Mouse (Mus musculus): ENCODE results near the gene Stx3. TPM values are rescaled to one million over a fixed set of nuclear protein-coding genes. Genes with fewer than 3 reads are reported as not detected.
A peak's percentile ranks its signal among the peaks of the same experiment; 100 is the strongest.

Gene Stx3
- polyA plus RNA-seq, 1 experiment from 2014 or later = 6.4 TPM

DNA sequence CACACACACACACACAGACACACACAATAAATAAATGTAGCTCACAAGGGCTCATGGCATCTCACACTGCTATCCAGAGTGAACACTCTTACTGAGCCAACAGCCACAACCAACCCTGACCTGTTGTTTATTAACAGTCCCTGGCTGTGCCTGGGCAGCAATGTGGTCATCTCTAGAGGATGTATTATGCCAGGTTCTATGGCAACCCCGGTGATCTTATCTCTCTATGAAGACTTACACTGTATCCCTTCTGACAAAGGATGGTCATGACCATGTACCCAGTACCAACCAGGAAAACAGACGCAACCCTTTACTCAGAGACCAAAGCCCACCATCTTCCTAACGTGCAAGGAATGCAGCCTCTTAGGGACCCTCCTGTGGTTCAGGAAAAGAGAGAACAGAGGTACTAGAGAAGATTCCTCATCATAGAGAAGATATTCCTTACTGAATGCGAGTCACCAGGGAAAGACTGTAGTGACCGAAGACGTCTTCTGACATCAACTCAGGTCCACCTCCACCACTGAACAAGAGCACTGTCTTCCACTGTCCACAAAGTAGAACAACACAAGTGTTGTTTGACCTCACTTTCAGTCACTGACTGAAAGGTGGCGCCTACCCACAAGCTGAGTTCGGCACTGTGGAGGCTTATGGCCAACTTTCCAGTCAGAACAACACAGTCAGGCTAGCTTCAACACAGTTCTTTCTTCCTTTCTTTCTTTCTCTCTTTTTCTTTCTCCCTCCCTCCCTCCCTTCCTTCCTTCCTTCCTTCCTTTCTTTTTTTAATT lies 18.5 kb downstream of the Stx3 start:
- ATAC-seq (ENCODE audit: low read depth) = no peak

DNA sequence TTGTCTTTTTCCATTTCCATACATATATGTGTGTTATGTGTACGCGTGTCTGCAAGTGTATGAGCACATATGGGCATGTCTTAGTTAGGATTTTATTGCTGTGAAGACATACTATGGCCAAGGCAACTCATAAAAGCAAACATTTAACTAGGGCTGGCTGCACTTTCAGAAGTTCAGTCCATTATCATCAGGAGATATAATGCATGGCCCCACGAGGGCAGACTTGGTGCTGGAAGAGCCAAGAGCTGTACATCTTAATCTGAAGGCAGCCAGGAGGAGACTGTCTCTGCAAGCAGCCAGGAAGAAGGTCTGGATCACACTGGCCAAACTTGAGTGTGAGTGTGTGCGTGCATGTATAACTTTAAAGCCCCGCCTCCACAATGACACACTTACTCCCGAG lies 24.8 kb downstream of the Stx3 start:
- no peak for ATAC-seq (ENCODE audit: low read depth)
- Histone ChIP-seq H3K9me3 (no peaks in the 10 kb centered on the region), H3K9ac (no peak overlapping the region), H3K4me3 (no peak overlapping the region), H3K36me3 (no peaks in the 10 kb centered on the region), H3K4me2 (no peak overlapping the region), H3K27ac (replicated peaks) (no peak overlapping the region), H3K27me3 (no peaks in the 10 kb centered on the region), H3K4me1 (replicated peaks) (no peaks in the 10 kb centered on the region)
- 87% methylated on average over 6 of the region's 6 CpGs for WGBS

More for the DNA sequence above, 18.5 kb downstream of the Stx3 start:
- Histone ChIP-seq H3K9ac (no peak overlapping the region), H3K4me3 (no peak overlapping the region), H3K27ac (replicated peaks) (no peak overlapping the region), H3K36me3 (no peaks in the 10 kb centered on the region), H3K4me2 (no peak overlapping the region), H3K27me3 (no peaks in the 10 kb centered on the region), H3K4me1 (replicated peaks) (no peaks in the 10 kb centered on the region), H3K9me3 (no peaks in the 10 kb centered on the region)
- 86% methylated on average over 8 of the region's 8 CpGs for WGBS

DNA sequence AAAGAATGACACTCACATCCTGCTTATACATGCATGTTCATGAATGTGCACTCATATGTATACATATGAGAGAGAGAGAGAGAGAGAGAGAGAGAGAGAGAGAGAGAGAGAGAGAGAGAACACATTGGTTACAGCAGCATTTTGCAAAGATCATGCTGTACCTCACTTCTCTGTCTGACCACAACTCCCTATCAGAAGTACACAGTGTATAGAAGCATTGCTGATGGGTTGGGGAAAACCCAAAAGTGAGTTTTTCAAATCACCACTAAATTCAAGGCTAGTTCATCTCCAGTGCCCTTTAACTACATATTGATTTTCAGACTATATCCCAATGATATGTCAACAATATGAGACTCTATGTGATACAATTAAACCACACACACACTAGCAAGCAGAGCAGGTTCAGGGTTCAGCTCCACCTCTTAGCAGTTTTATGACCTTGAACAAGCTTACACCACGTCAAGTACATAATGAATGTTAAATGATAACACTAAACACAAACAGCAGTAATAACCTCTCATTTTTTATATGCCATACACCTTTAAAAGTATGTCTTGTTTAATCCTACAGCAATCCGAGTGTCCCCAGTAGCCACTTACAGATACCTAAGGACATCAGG lies 25.4 kb downstream of the Stx3 start:
- H3K4me3 ChIP-seq = no peak overlapping the region
- H3K4me1 ChIP-seq (replicated peaks) = no peaks in the 10 kb centered on the region
- no peaks in the 10 kb centered on the region for H3K27me3 ChIP-seq
- no peak overlapping the region for H3K27ac ChIP-seq (replicated peaks)
- WGBS = 73% methylated on average over 2 of the region's 2 CpGs
- ATAC-seq (ENCODE audit: low read depth) = no peak
- no peak overlapping the region for H3K4me2 ChIP-seq
- no peaks in the 10 kb centered on the region for H3K36me3 ChIP-seq
- H3K9ac ChIP-seq = no peak overlapping the region
- H3K9me3 ChIP-seq = no peaks in the 10 kb centered on the region

DNA sequence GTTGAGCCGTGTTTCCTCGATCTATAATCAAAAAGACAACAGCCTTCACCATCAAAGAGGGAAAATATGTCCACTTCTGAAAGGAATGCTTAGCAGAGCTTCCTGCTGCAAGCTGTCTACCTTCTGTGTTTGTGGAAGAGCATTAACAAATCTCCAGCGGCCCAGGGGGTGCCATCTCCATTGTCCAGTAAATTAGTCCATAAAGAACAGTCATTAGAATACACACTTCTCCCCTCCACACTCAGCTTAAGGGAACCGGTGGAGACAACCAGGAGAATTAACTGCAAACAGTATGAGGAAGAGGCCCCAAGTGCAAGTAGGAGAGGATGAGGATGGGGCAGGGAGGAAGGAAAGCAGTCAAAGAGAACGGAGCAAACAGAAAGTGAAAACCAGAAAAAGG lies 27.4 kb downstream of the Stx3 start:
- Histone ChIP-seq H3K9me3 (no peaks in the 10 kb centered on the region), H3K27me3 (no peaks in the 10 kb centered on the region), H3K4me3 (no peak overlapping the region), H3K4me2 (no peak overlapping the region), H3K9ac (no peak overlapping the region), H3K27ac (replicated peaks) (no peak overlapping the region), H3K4me1 (replicated peaks) (no peaks in the 10 kb centered on the region), H3K36me3 (no peaks in the 10 kb centered on the region)
- WGBS = 61% methylated on average over 5 of the region's 5 CpGs
- no peak for ATAC-seq (ENCODE audit: low read depth)

DNA sequence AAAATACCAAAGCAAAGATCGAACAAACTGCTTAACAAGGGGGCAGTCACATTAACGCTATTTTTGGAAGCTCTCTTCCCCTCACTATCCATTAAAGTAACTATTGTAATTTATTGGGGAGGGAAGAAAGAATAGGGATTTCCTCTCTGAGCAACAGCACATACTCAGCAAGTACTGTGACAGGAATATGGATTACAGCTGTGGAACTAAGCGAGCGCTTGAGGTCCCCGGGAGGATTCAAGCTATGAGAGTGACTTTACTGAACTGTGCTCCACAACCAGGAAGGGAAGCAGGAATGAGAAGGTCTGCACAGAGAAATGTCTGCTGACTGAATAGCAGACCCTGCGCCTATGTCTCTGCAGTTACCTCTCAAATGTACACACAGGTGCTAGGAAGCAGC lies 30.3 kb downstream of the Stx3 start:
- H3K4me2 ChIP-seq = no peak overlapping the region
- H3K9me3 ChIP-seq = no peaks in the 10 kb centered on the region
- H3K4me1 ChIP-seq (replicated peaks) = no peaks in the 10 kb centered on the region
- no peak overlapping the region for H3K4me3 ChIP-seq
- ATAC-seq (ENCODE audit: low read depth) = no peak
- no peak overlapping the region for H3K27ac ChIP-seq (replicated peaks)
- H3K9ac ChIP-seq = no peak overlapping the region
- 88% methylated on average over 6 of the region's 6 CpGs for WGBS
- no peaks in the 10 kb centered on the region for H3K36me3 ChIP-seq
- H3K27me3 ChIP-seq = no peaks in the 10 kb centered on the region

DNA sequence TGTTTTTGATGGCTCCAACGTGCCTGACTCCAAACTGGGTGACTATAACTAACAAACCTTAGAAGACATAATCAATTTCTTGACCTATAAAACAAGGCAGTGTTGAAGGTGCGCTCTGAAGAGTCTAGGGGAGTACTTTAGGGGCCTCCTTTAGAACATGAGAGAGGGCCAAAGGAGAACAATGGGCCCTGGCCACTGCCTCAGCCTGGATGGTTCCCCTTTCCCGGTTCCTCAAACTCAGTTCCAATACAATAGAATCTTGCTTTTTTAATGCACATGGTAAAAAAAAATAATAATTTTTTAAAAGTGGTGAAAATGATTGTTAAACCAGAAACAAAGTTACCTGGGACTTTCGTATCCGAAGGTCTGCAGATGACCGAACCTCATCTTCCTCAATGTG lies 31.4 kb downstream of the Stx3 start:
- Histone ChIP-seq H3K4me2 (no peak overlapping the region), H3K9ac (no peak overlapping the region), H3K27me3 (no peaks in the 10 kb centered on the region), H3K9me3 (no peaks in the 10 kb centered on the region), H3K27ac (replicated peaks) (no peak overlapping the region), H3K4me3 (no peak overlapping the region), H3K4me1 (replicated peaks) (no peaks in the 10 kb centered on the region), H3K36me3 (no peaks in the 10 kb centered on the region)
- ATAC-seq (ENCODE audit: low read depth) = no peak
- WGBS = 93% methylated on average over 6 of the region's 6 CpGs

DNA sequence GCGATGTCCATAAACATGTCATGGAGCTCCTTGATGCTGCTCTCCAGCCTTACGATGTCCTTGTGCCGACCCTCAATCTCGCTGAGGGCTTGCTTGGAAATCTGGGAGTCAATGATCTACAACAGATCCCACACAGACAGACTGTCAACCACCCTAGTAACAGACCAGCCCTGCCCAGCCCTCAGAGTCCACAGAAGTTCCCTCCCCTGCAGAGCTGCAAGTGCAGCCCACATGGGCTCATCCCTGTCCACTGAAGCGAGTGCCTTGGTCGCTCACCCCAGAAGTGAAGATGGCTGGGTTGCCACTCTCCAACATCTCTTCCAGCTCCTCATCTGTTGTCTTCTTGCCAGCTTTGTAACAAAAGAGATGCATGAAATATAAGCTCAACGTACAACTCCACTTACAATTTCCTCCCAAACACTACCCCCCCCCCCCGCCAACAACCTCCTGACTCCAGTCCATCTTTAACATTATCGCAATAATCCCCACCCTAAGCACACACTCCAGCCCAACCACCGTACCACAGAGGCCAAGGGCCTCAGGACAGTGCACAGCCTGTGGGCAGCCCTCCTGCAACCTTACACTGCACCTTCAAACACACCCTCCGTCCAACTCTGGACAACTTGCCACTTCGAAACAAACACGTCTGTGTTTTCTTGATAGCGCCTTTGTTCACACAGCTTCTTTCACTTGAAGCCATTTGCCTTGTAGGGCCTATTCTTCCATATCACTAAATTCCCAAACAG lies 33.6 kb downstream of the Stx3 start:
- Histone ChIP-seq H3K9ac (no peak overlapping the region), H3K4me3 (no peak overlapping the region), H3K36me3 (no peaks in the 10 kb centered on the region), H3K27ac (replicated peaks) (no peak overlapping the region), H3K9me3 (no peaks in the 10 kb centered on the region), H3K27me3 (no peaks in the 10 kb centered on the region), H3K4me1 (replicated peaks) (no peaks in the 10 kb centered on the region), H3K4me2 (no peak overlapping the region)
- 92% methylated on average over 14 of the region's 14 CpGs for WGBS
- no peak for ATAC-seq (ENCODE audit: low read depth)

DNA sequence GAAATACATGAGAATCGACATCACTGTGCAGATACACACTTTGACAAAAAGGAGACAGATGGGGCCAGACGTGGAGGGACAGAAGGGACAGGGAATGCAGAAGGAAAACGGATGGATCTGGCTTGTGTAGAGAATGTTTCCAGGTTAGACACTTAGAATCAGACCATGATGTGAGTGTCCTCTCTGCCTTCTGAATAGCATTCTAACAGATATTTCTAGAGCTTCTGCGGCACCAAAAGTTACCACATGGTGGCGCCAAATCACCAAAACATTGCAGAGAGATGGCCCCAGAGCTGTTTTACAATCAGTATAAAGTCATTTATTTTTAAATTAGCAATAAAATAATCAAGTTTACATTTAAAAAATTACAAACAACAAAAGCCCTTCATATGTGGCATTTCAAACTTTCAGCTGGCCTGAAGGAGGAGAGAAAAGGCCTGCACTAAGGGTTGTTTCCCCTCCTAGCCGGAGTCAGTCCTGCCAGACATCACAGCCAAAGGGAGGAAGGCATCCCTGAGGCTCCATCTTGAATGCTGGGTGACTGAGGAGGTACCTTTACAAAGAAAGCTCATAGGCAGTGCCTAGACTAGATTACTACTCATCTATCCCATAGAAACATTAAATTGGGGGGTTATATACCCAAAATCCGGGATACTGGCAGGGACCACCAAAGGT lies 41.9 kb downstream of the Stx3 start:
- Histone ChIP-seq H3K4me3 (no peak overlapping the region), H3K4me2 (no peak overlapping the region), H3K9ac (no peak overlapping the region), H3K27ac (replicated peaks) (no peak overlapping the region), H3K4me1 (replicated peaks) (no peaks in the 10 kb centered on the region), H3K9me3 (no peaks in the 10 kb centered on the region), H3K36me3 (peaks cover 36% of the 10 kb centered on the region), H3K27me3 (no peaks in the 10 kb centered on the region)
- WGBS = 60% methylated on average over 7 of the region's 7 CpGs
- peak; percentile 40; the same call in 1 of the 2 replicates for ATAC-seq (ENCODE audit: low read depth)

DNA sequence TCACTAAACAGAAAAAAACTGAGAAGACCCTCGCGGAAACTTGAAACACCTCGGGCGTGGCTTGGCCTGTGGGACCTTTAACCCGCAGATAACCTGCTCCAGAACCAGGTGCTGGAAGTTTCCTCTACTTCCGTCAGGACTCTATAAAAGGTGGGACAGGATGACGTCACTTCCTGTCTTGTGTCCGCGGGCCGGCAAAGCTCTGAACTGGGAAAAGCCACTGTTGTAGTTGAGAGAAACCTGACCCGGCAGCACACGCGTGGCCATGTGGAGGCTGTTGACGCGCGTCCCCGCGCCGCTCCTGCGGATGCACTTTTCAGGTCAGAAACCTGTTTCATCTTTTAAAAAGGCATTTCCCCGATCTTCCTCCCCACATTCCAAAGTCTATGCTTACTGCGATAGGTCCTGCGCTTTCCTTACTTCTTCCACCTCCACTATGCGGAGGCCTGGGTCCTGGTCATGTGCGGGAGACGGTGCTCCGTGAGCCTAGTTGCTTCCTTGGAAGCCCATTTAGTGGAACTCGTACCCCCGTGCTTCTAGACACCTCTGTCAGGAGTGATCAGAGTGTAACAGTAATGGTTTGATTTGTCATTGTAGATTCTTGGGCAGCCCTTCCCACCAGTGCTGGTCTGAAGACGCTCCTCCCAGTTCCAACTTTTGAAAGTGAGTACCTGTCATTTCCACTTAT lies 48.9 kb downstream of the Stx3 start, which contains the start of gene Mrpl16:
TSS of gene Mrpl16 (plus strand) at position 187 of the 688 bp plus-strand sequence.
- under 1% methylated on average over 30 of the region's 30 CpGs for WGBS

DNA sequence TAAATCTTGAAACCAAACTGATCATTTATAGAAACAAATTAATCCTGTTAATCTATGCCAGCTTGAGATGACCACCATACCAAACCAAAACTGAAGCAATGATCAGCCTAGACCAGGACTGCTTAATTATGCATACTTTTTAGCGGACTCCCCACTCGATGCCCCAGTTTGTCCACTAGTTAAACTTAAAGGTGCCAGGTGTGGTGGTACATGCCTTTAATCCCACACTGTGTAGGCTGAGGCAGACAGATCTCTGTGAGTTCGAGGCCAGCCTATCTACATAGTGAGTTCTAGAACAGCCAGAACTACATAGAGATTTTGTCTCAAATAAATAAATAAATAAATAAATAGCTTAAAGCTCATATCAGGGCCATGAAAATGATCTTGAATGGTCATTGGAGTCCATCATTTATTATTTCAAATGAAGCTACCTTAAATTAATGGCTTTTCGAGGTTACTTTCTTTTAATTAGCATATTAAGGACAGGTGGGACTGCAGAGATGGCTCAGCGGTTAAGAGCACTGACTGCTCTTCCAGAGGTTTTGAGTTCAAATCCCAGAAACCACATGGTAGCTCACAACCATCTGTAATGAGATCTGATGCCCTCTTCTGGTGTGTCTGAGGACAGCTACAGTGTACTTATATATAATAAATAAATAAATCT lies 49.8 kb downstream of the Stx3 start:
- Histone ChIP-seq H3K36me3 (peaks cover 17% of the 10 kb centered on the region), H3K9me3 (no peaks in the 10 kb centered on the region), H3K27me3 (no peaks in the 10 kb centered on the region), H3K4me3 (no peak overlapping the region; the same call in 1 of the 2 replicates), H3K4me2 (peak overlapping the region; percentile 81), H3K9ac (no peak overlapping the region), H3K4me1 (replicated peaks) (peaks cover 12% of the 10 kb centered on the region), H3K27ac (replicated peaks) (no peak overlapping the region)
- WGBS = 87% methylated on average over 5 of the region's 5 CpGs
- ATAC-seq (ENCODE audit: low read depth) = no peak

More for the DNA sequence above, 48.9 kb downstream of the Stx3 start, which contains the start of gene Mrpl16:
- ATAC-seq (ENCODE audit: low read depth) = peak; percentile 94
- peak within 1 kb of the TSS; percentile 60 for H3K4me3 ChIP-seq
- no peaks in the 10 kb centered on the region for H3K27me3 ChIP-seq
- peak within 1 kb of the TSS; percentile 81 for H3K4me2 ChIP-seq
- peak within 1 kb of the TSS; percentile 80 for H3K9ac ChIP-seq
- no peaks in the 10 kb centered on the region for H3K9me3 ChIP-seq
- H3K27ac ChIP-seq (replicated peaks) = no peak within 1 kb of the TSS
- peaks cover 12% of the 10 kb centered on the region for H3K4me1 ChIP-seq (replicated peaks)
- peaks cover 26% of the 10 kb centered on the region for H3K36me3 ChIP-seq

DNA sequence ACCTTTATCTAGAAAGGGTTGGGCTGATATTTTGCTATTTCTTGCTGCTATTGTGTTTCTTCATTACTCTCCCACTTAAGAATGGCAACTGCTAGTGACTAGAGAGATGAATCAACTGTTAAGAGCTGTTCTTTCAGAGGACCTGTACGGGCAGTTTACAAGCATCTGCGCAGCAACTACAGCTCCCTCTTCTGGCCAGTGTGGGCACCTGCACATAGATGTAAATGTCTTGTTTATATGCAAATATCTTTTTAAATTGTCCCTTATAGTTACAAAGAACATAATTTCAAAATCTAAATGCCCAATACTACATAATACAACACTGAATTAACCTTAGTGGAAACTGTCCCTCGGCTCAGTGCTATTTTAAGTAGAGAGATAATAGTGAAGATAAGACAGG lies 51.0 kb downstream of the Stx3 start:
- no peak overlapping the region for H3K9ac ChIP-seq
- no peak for ATAC-seq (ENCODE audit: low read depth)
- WGBS = 20% methylated on average over 3 of the region's 3 CpGs

More for the DNA sequence above, 51.0 kb downstream of the Stx3 start:
- Histone ChIP-seq H3K27me3 (no peaks in the 10 kb centered on the region), H3K4me3 (no peak overlapping the region), H3K4me1 (replicated peaks) (peaks cover 12% of the 10 kb centered on the region), H3K9me3 (no peaks in the 10 kb centered on the region), H3K4me2 (no peak overlapping the region), H3K36me3 (peaks cover 6% of the 10 kb centered on the region), H3K27ac (replicated peaks) (no peak overlapping the region)
